Mouse (Mus musculus) hindbrain, embryonic 14.5 days (tissue): ENCODE measurements around the gene Exoc3l. TPM values are rescaled to one million over a fixed set of nuclear protein-coding genes. Genes with fewer than 3 reads are reported as not detected.

ENCODE experiments used
- ATAC-seq: fragments of 200-750 bp; cut with Nextera tagmentation; 2 replicates; pipeline ENCODE4 v1.8.0; 2017; ENCODE audit warnings: moderate number of reproducible peaks, mild to moderate bottlenecking, moderate TSS enrichment, moderate library complexity; ENCODE audit not compliant: low FRiP score
- DNase-seq: peaks from one replicate; pipeline ENCODE4 v3.0.0-alpha.2; 2015; ENCODE audit warnings: low spot score
- H3K27ac ChIP-seq: fragments of 300-500 bp; sonication (generic); 2 replicates; pipeline ENCODE4 v1.5.1; 2014; ENCODE audit warnings: mild to moderate bottlenecking, moderate library complexity
- H3K27me3 ChIP-seq: fragments of 300-500 bp; sonication (generic); 2 replicates; pipeline ENCODE4 v1.6.1; 2014; ENCODE audit warnings: mild to moderate bottlenecking, low read length, mixed read lengths; ENCODE audit not compliant: control insufficient read depth, insufficient read depth
- H3K36me3 ChIP-seq: fragments of 300-500 bp; sonication (generic); replicated peaks from 2 replicates; pipeline ENCODE4 v1.6.1; 2014; ENCODE audit not compliant: control insufficient read depth, insufficient read depth
- H3K4me1 ChIP-seq: fragments of 300-500 bp; sonication (generic); replicated peaks from 2 replicates; pipeline ENCODE4 v1.6.1; 2014; ENCODE audit warnings: antibody characterized with exemption, low read length, mixed read lengths; ENCODE audit not compliant: control insufficient read depth, insufficient read depth
- H3K4me2 ChIP-seq: fragments of 300-500 bp; sonication (generic); replicated peaks from 2 replicates; pipeline ENCODE4 v1.6.1; 2014; ENCODE audit warnings: mild to moderate bottlenecking, moderate library complexity
- H3K4me3 ChIP-seq: fragments of 300-500 bp; sonication (generic); replicated peaks from 2 replicates; pipeline ENCODE4 v1.5.1; 2014; ENCODE audit warnings: mild to moderate bottlenecking, low read length
- H3K9ac ChIP-seq: fragments of 300-500 bp; sonication (generic); 2 replicates; pipeline ENCODE4 v1.6.1; 2014
- H3K9me3 ChIP-seq: fragments of 300-500 bp; sonication (generic); 2 replicates; pipeline ENCODE4 v1.6.1; 2016; ENCODE audit warnings: low read length; ENCODE audit not compliant: control insufficient read depth
- WGBS: fragments of 180-500 bp; shearing (Covaris S2); extraction: QIAGEN DNeasy Blood & Tissue Kit; methylation state at CpG from one replicate; pipeline ENCODE4 v1.1.7; 2014; 5-methylcytosine and 5-hydroxymethylcytosine counted together
- polyA plus RNA-seq: library from polyadenylated mRNA; unstranded; fragments of >200 nt; fragmentation: Nextera tagmentation; extraction: Ambion mirVana; gene quantifications from 2 replicates; pipeline ENCODE4 v1.2.1, GENCODE M21; 2014

Exoc3l gene
- polyA plus RNA-seq, 1 experiment from 2014 or later: 12.2 TPM

- peak overlapping the region; percentile 83 for H3K4me2 ChIP-seq
- no peak for DNase-seq
Observed at GRCm38 (mm10) chr8:105276292-105277120, 19.4 kb downstream of the Exoc3l start.

GRCm38 (mm10) chr8:105275840-105276239 lies 20.1 kb downstream of the Exoc3l start, which contains the start of gene Nol3:
Nol3 (plus strand) TSS chr8:105276140.
- peaks cover 20% of the 10 kb centered on the region for H3K4me1 ChIP-seq
- H3K27me3 ChIP-seq: peaks cover 96% of the 10 kb centered on the region
- H3K36me3 ChIP-seq: peaks cover 12% of the 10 kb centered on the region
- ATAC-seq (no peak), DNase-seq (no peak)
- peak within 1 kb of the TSS; percentile 38 for H3K4me3 ChIP-seq
- no peak within 1 kb of the TSS for H3K27ac ChIP-seq
- peak within 1 kb of the TSS; percentile 49 for H3K9ac ChIP-seq
- H3K9me3 ChIP-seq: no peaks in the 10 kb centered on the region
- H3K4me2 ChIP-seq: peak within 1 kb of the TSS; percentile 83
- 5% methylated on average over 10 of the region's 10 CpGs for WGBS

More at GRCm38 (mm10) chr8:105276292-105277120, 19.4 kb downstream of the Exoc3l start:
- Histone ChIP-seq H3K27me3 (peaks cover 89% of the 10 kb centered on the region), H3K9ac (peak overlapping the region; percentile 49), H3K9me3 (no peaks in the 10 kb centered on the region), H3K36me3 (peaks cover 15% of the 10 kb centered on the region), H3K4me3 (peak overlapping the region; percentile 38), H3K27ac (no peak overlapping the region), H3K4me1 (peaks cover 20% of the 10 kb centered on the region)
- 2% methylated on average over 30 of the region's 30 CpGs for WGBS
- ATAC-seq: peak; percentile 65

GRCm38 (mm10) chr8:105275387-105275786 lies 20.5 kb downstream of the Exoc3l start:
- H3K4me2 ChIP-seq: peak overlapping the region; percentile 83
- H3K9ac ChIP-seq: no peak overlapping the region
- ATAC-seq: no peak
- peaks cover 24% of the 10 kb centered on the region for H3K4me1 ChIP-seq
- H3K27ac ChIP-seq: no peak overlapping the region
- peaks cover 99% of the 10 kb centered on the region for H3K27me3 ChIP-seq
- peak overlapping the region; percentile 38; the same call in 1 of the 2 replicates for H3K4me3 ChIP-seq
- DNase-seq: no peak
- 12% methylated on average over 11 of the region's 11 CpGs for WGBS
- H3K36me3 ChIP-seq: peaks cover 7% of the 10 kb centered on the region
- no peaks in the 10 kb centered on the region for H3K9me3 ChIP-seq

- peak overlapping the region; percentile 3; the same call in 1 of the 2 replicates for H3K4me2 ChIP-seq
- DNase-seq (no peak), ATAC-seq (no peak)
- peaks cover 93% of the 10 kb centered on the region for H3K27me3 ChIP-seq
- 2% methylated on average over 11 of the region's 11 CpGs for WGBS
- no peak overlapping the region; the same call in 1 of the 2 replicates for H3K9ac ChIP-seq
- H3K9me3 ChIP-seq: no peaks in the 10 kb centered on the region
- peaks cover 32% of the 10 kb centered on the region for H3K4me1 ChIP-seq
- no peaks in the 10 kb centered on the region for H3K36me3 ChIP-seq
- H3K4me3 ChIP-seq: 0 out of 2 replicates have a peak overlapping the region, but pooled peaks have one; percentile 41
- H3K27ac ChIP-seq: no peak overlapping the region
Observed at GRCm38 (mm10) chr8:105270916-105271186, 25.1 kb downstream of the Exoc3l start.

GRCm38 (mm10) chr8:105270101-105270915 lies 25.6 kb downstream of the Exoc3l start:
- Histone ChIP-seq H3K4me3 (peak overlapping the region; percentile 41), H3K36me3 (no peaks in the 10 kb centered on the region), H3K27me3 (peaks cover 93% of the 10 kb centered on the region), H3K9me3 (no peaks in the 10 kb centered on the region), H3K4me1 (peaks cover 27% of the 10 kb centered on the region), H3K4me2 (peak overlapping the region; percentile 58), H3K27ac (no peak overlapping the region), H3K9ac (no peak overlapping the region; the same call in none of the 2 replicates)
- no peak for DNase-seq
- ATAC-seq: no peak
- 2% methylated on average over 39 of the region's 39 CpGs for WGBS

- peaks cover 25% of the 10 kb centered on the region for H3K4me1 ChIP-seq
- no peak within 1 kb of the TSS for H3K27ac ChIP-seq
- under 1% methylated on average over 42 of the region's 42 CpGs for WGBS
- peak within 1 kb of the TSS; percentile 58 for H3K4me2 ChIP-seq
- peaks cover 93% of the 10 kb centered on the region for H3K27me3 ChIP-seq
- no peaks in the 10 kb centered on the region for H3K9me3 ChIP-seq
- no peaks in the 10 kb centered on the region for H3K36me3 ChIP-seq
- peak within 1 kb of the TSS; percentile 41 for H3K4me3 ChIP-seq
- DNase-seq: no peak
- ATAC-seq: no peak
- peak within 1 kb of the TSS; percentile 49 for H3K9ac ChIP-seq
Observed at GRCm38 (mm10) chr8:105269461-105269947, 26.4 kb downstream of the Exoc3l start, which contains the start of gene Hsf4. Hsf4 (plus strand) TSS chr8:105269801.

GRCm38 (mm10) chr8:105269075-105269458 lies 26.8 kb downstream of the Exoc3l start:
- Histone ChIP-seq H3K9me3 (no peaks in the 10 kb centered on the region), H3K4me3 (peak overlapping the region; percentile 41), H3K4me1 (peaks cover 25% of the 10 kb centered on the region), H3K36me3 (no peaks in the 10 kb centered on the region), H3K9ac (peak overlapping the region; percentile 49), H3K4me2 (peak overlapping the region; percentile 58), H3K27ac (no peak overlapping the region), H3K27me3 (peaks cover 91% of the 10 kb centered on the region)
- ATAC-seq (peak; percentile 26), DNase-seq (no peak)
- 1% methylated on average over 10 of the region's 10 CpGs for WGBS

GRCm38 (mm10) chr8:105268342-105269074 lies 27.4 kb downstream of the Exoc3l start:
- Histone ChIP-seq H3K36me3 (no peaks in the 10 kb centered on the region), H3K4me3 (peak overlapping the region; percentile 41), H3K27ac (no peak overlapping the region), H3K4me2 (peak overlapping the region; percentile 58), H3K9ac (peak overlapping the region; percentile 49), H3K9me3 (no peaks in the 10 kb centered on the region), H3K4me1 (peaks cover 25% of the 10 kb centered on the region), H3K27me3 (peaks cover 91% of the 10 kb centered on the region)
- WGBS: 0% methylated on average over 65 of the region's 65 CpGs
- ATAC-seq (peak; percentile 91), DNase-seq (peak; percentile 93)
